Mouse (Mus musculus) lung, postnatal 0 days (tissue): ENCODE measurements around the gene Slc9a1. TPM values are rescaled to one million over a fixed set of nuclear protein-coding genes. Genes with fewer than 3 reads are reported as not detected.

Experiments used
- ATAC-seq: fragments of 200-750 bp; cut with Nextera tagmentation; 2 replicates; pipeline ENCODE4 v1.8.0; 2017; ENCODE audit warnings: moderate library complexity
- DNase-seq: peaks from one replicate; pipeline ENCODE4 v3.0.0-alpha.2; 2016; ENCODE audit warnings: low spot score
- H3K27ac ChIP-seq: fragments of 300-500 bp; sonication (generic); 2 replicates; pipeline ENCODE4 v1.5.1; 2014; ENCODE audit warnings: antibody characterized with exemption, mild to moderate bottlenecking, low read length, mixed read lengths
- H3K27me3 ChIP-seq: fragments of 300-500 bp; sonication (generic); replicated peaks from 2 replicates; pipeline ENCODE4 v1.6.1; 2014; ENCODE audit warnings: low read length, mixed read lengths; ENCODE audit not compliant: insufficient read depth
- H3K36me3 ChIP-seq: fragments of 300-500 bp; sonication (generic); 2 replicates; pipeline ENCODE4 v1.6.1; 2014; ENCODE audit warnings: low read length, mixed read lengths; ENCODE audit not compliant: insufficient read depth
- H3K4me1 ChIP-seq: fragments of 300-500 bp; sonication (generic); 2 replicates; pipeline ENCODE4 v1.6.1; 2014; ENCODE audit warnings: antibody characterized with exemption, low read depth, low read length, mixed read lengths; ENCODE audit not compliant: insufficient read depth
- H3K4me2 ChIP-seq: fragments of 300-500 bp; sonication (generic); replicated peaks from 2 replicates; pipeline ENCODE4 v1.6.1; 2014; ENCODE audit warnings: low read depth, mild to moderate bottlenecking, low read length, moderate library complexity, mixed read lengths
- H3K4me3 ChIP-seq: fragments of 300-500 bp; sonication (generic); 2 replicates; pipeline ENCODE4 v1.5.1; 2014; ENCODE audit warnings: low read depth, low read length
- H3K9ac ChIP-seq: fragments of 300-500 bp; sonication (generic); replicated peaks from 2 replicates; pipeline ENCODE4 v1.6.1; 2014; ENCODE audit warnings: low read depth, mild to moderate bottlenecking
- H3K9me3 ChIP-seq: fragments of 300-500 bp; sonication (generic); 2 replicates; pipeline ENCODE4 v1.6.1; 2016; ENCODE audit warnings: low read length, mixed read lengths
- CTCF ChIP-seq: IDR thresholded peaks from 2 replicates; pipeline ENCODE4 v1.5.1; 2016; ENCODE audit warnings: antibody characterized with exemption, mild to moderate bottlenecking
- EP300 ChIP-seq: IDR thresholded peaks from 2 replicates; pipeline ENCODE4 v1.6.1; 2016; ENCODE audit warnings: antibody characterized with exemption, mild to moderate bottlenecking, control low read depth
- WGBS: fragments of 180-500 bp; shearing (Covaris S2); extraction: QIAGEN DNeasy Blood & Tissue Kit; methylation state at CpG from one replicate; pipeline ENCODE4 v1.1.7; 2014; 5-methylcytosine and 5-hydroxymethylcytosine counted together
- polyA plus RNA-seq: library from polyadenylated mRNA; unstranded; fragments of >200 nt; fragmentation: Nextera tagmentation; extraction: Ambion mirVana; gene quantifications from 2 replicates; pipeline ENCODE4 v1.2.1, GENCODE M21; 2015

The Slc9a1 gene
- polyA plus RNA-seq, 1 experiment from 2014 or later = 6.0 TPM

DNA sequence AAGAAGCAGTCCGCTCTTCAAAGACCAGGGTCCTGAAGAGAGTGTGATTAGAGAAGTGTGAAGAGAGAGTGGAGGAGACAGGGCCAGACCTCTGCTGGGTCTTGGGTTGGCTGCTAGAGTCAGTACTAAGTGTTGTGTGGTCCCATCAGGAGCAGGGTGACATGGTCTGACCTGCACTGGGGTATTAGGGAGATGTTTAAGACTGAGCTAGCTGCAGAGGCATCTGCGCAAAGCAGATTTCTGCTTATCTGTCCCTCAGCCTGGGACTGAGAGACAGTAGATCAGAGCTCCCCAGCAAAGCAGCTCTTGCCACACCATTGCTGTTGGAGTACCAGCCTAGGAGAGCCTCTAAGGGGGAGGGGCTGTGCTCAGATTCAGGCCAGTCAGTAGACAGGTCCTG lies 20.5 kb downstream of the Slc9a1 start:
- Histone ChIP-seq H3K9me3 (no peaks in the 10 kb centered on the region), H3K4me1 (peaks cover 28% of the 10 kb centered on the region; the same call in 1 of the 2 replicates), H3K36me3 (no peaks in the 10 kb centered on the region), H3K27me3 (no peaks in the 10 kb centered on the region), H3K27ac (peak overlapping the region; percentile 70), H3K4me2 (no peak overlapping the region), H3K4me3 (no peak overlapping the region), H3K9ac (no peak overlapping the region)
- DNase-seq (no peak), ATAC-seq (no peak)
- 69% methylated on average over 2 of the region's 2 CpGs for WGBS
- TF ChIP-seq CTCF (no peak), EP300 (no peak)

DNA sequence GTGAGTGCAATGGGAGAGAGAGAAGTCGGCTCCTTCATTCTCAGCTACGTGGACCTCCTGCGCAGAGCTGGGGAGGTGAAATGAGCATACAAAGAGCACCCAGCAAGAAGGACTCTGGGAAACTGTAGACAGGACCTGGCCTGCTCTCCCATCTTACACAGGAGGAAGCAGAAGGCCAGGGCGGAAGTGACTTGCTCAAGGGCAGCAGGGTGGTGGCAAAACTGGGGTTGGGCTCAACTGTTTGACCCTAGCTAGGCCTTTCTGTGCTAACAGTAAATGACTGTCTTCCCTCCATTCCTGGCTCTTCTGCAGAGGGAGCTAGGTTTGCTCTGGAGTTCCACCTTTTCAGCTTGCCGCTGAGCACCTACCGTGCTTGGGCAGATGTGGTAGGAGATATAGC lies 21.1 kb downstream of the Slc9a1 start:
- DNase-seq = no peak
- H3K9me3 ChIP-seq = no peaks in the 10 kb centered on the region
- H3K27ac ChIP-seq = peak overlapping the region; percentile 70; the same call in 1 of the 2 replicates
- H3K36me3 ChIP-seq = no peaks in the 10 kb centered on the region
- TF ChIP-seq EP300 = no peak
- no peak for TF ChIP-seq CTCF
- H3K4me3 ChIP-seq = no peak overlapping the region
- WGBS = 86% methylated on average over 6 of the region's 6 CpGs
- no peak for ATAC-seq
- H3K4me2 ChIP-seq = no peak overlapping the region
- H3K4me1 ChIP-seq = peaks cover 28% of the 10 kb centered on the region; the same call in 1 of the 2 replicates
- no peaks in the 10 kb centered on the region for H3K27me3 ChIP-seq
- no peak overlapping the region for H3K9ac ChIP-seq

DNA sequence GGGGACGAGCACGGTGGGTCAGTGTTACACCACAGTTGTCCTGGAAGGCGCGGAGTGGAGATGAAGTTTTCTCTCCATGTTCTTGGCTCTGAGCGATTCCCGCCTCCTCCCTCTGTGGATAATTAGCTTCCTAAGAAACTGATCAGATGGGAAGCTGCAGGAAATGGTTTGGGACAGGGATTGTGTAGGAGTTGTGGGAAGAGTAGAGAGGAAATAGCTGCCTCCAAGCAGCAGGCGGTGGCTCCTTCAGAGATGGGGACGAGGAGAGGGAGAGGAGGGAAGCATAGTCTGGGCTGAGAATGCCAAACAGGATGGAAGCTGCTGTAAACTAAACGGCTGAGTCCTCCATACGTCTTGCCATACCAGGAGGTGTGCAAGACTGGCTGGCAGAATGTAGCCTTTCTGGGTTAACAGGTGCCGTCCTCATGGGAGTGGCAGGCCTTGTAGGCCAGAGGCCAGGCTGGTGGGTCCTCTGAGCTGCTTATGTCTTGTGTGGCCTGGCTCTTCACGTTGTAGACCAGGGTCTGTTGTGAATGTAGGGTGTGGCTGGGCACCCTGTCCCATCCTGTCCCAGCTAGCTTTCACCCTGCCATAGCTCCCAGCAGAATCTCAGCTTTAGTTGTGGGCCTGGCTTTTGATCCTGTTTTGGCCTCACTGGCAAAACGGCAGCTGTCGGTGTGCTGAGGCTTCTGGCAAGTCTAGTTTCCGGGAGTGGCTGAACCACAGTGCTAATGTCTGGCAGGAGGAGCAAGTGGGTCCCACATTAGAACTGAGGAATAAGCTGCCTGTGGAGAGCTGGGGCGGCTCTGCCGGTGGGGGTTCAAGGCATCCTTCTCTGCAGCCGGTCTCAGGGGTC lies 21.9 kb downstream of the Slc9a1 start:
- Histone ChIP-seq H3K36me3 (no peaks in the 10 kb centered on the region), H3K27ac (peak overlapping the region; percentile 70), H3K9me3 (no peaks in the 10 kb centered on the region), H3K4me2 (no peak overlapping the region), H3K4me1 (peaks cover 28% of the 10 kb centered on the region; the same call in 1 of the 2 replicates), H3K9ac (no peak overlapping the region), H3K27me3 (no peaks in the 10 kb centered on the region), H3K4me3 (no peak overlapping the region)
- 0 out of 2 replicates have a peak, but pooled peaks have one; percentile 18 for TF ChIP-seq EP300
- no peak; the same call in 1 of the 2 replicates for TF ChIP-seq CTCF
- no peak for DNase-seq
- WGBS = 54% methylated on average over 18 of the region's 18 CpGs
- no peak for ATAC-seq

DNA sequence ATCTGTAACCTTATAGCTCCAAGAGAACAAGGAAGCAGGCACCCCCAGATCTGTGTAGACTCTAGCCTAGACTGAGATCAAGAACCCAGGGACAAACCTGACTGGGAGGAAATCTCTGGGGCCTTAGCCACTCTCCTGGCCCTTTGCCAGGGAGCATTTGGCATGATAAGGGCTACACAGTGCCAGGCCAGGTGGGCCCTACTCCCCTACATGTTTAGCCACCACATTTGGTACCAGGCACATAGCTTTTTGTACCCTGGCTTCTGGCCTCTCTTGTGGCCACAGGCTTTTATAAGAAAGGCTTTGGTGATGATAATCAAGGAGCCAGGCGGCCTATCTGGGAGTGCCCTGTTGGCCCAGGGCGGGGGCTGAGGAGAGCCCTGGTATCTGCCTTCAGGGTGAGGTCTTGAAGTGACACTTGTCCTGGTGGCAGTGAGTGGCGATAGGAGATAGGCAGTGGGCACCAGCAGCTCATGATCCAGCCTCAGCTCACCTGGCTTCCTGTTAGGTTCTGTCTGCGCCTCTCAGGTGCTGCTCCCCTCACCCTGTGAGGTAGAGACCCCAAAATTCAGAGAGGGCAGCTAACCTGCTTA lies 25.6 kb downstream of the Slc9a1 start:
- WGBS = 73% methylated on average over 4 of the region's 4 CpGs
- Histone ChIP-seq H3K27me3 (no peaks in the 10 kb centered on the region), H3K27ac (no peak overlapping the region; the same call in 1 of the 2 replicates), H3K4me2 (no peak overlapping the region), H3K9ac (no peak overlapping the region), H3K36me3 (no peaks in the 10 kb centered on the region), H3K4me3 (no peak overlapping the region), H3K4me1 (peaks cover 17% of the 10 kb centered on the region; the same call in 1 of the 2 replicates), H3K9me3 (no peaks in the 10 kb centered on the region)
- TF ChIP-seq CTCF (no peak), EP300 (no peak)
- ATAC-seq (peak; percentile 57), DNase-seq (peak; percentile 34)

DNA sequence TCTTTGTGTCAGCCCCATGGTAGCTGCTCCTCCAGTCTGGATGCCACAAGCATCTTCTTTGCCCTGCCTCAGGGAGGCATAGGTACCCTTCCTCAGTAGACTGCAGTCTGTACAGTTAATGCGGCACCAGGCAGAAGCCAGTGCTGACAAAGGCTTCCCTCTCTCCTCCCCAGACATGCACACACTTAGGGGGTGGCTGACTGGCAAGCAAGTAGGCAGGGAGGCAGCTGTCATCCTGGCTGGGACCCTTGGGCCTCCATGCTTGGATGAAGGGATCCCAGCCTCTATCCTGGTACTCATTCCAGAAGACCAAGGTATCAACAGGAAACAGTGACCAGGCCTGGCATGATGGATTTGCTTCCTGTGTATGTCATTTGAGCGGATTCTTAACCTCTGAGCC lies 26.6 kb downstream of the Slc9a1 start:
- WGBS = 61% methylated on average over 2 of the region's 2 CpGs
- DNase-seq = no peak
- H3K4me2 ChIP-seq = no peak overlapping the region
- no peak overlapping the region for H3K9ac ChIP-seq
- no peaks in the 10 kb centered on the region for H3K9me3 ChIP-seq
- H3K36me3 ChIP-seq = no peaks in the 10 kb centered on the region
- no peak overlapping the region for H3K4me3 ChIP-seq
- no peaks in the 10 kb centered on the region for H3K27me3 ChIP-seq
- no peak overlapping the region for H3K27ac ChIP-seq
- TF ChIP-seq EP300 (no peak), CTCF (no peak)
- H3K4me1 ChIP-seq = peaks cover 11% of the 10 kb centered on the region; the same call in 1 of the 2 replicates
- ATAC-seq = 0 out of 2 replicates have a peak, but pooled peaks have one; percentile 13

DNA sequence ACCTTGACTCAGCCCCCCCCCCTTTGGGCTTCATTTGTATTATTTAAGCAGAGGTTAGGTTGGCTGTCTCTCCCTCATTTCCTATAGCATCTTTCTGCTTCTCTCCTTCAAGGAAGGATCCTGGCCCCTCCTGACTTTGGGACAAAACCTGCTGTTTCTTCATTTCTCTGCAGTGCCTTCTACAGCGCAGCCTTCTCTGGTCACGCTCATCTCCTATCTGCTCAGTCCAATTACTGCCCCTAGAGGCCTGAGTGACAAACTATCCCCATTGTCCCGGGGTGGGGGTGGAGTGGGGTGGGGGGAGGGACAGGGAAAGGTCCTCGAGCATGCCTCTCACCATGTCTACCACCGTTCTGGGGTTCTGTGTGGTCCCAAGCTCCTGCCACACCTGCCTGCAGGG lies 27.8 kb downstream of the Slc9a1 start:
- Histone ChIP-seq H3K36me3 (no peaks in the 10 kb centered on the region), H3K27ac (no peak overlapping the region), H3K4me2 (no peak overlapping the region), H3K4me1 (peaks cover 5% of the 10 kb centered on the region; the same call in 1 of the 2 replicates), H3K9ac (no peak overlapping the region), H3K9me3 (no peaks in the 10 kb centered on the region), H3K27me3 (no peaks in the 10 kb centered on the region), H3K4me3 (no peak overlapping the region)
- ATAC-seq (no peak), DNase-seq (no peak)
- WGBS = 68% methylated on average over 4 of the region's 5 CpGs
- peak; percentile 23 for TF ChIP-seq CTCF
- TF ChIP-seq EP300 = no peak
